Mouse (Mus musculus): ENCODE results near the gene Hist2h2aa1. TPM values are rescaled to one million over a fixed set of nuclear protein-coding genes. Genes with fewer than 3 reads are reported as not detected.
"Not testable (repeated sequence)": the region's sequence is repeated elsewhere in the genome, so short reads cannot be mapped to it uniquely, and the experiment has no call there.

The Hist2h2aa1 gene
- polyA plus RNA-seq, 1 experiment, result not detected

DNA sequence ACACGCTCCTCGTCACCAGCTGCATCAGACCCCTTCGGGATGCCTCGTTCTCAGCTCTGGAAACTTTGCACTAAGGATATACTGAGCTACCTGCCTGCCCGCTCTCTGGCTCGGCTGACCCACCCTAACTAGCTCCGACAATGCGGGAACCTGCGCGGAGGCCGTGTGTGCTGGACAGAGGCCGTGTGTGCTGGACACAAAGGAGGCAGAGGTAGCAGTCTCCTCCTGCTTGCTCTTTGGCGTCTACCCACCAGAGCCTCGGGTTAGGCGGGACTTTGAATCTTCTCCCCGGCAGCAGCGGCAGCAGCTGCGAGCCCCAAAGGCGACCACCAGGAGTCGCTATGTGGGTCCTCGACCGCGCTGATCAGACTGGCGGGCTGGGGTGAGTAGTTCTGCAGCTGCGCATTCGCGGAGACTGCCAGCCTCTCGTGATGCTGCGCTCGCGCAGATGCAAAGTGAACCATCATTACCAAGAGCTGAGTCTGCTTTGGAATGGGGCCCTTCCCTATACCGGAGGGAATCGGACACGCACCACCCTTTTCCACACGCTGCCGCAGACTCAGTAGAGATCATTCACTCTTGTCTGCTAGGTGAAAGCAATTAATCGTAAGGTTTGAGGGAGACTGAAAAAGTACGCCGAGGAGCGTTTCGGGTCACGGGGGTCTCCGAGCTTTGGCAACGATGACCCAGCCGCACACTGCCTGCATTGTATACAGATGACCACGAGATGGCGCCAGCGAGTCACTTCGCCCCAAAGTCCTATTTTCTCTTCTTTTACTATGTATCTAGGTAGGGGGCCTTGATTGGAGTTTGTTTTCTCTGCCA, 32.7 kb downstream of the Hist2h2aa1 start:
- no peak overlapping the region for H3K4me3 ChIP-seq (ENCODE audit: insufficient read depth, poor library complexity, severe bottlenecking)
- peaks cover 6% of the 10 kb centered on the region for H3K79me2 ChIP-seq (ENCODE audit: control insufficient read depth, insufficient read depth)
- H3ac ChIP-seq (ENCODE audit: control insufficient read depth, insufficient read length, low read depth), result peak overlapping the region; percentile 55
- TF ChIP-seq CEBPB (IDR thresholded peaks at IDR 0.05; ENCODE audit: low read depth) (no peak), CTCF (IDR thresholded peaks at IDR 0.05; ENCODE audit: control insufficient read depth, insufficient read depth, insufficient read length) (peak; percentile 85), MAX (IDR thresholded peaks at IDR 0.05) (peak; percentile 77)
- H3K79me3 ChIP-seq (ENCODE audit: low read depth), result no peaks in the 10 kb centered on the region
- H3K27me3 ChIP-seq (ENCODE audit: control insufficient read depth, insufficient read depth, insufficient read length), result no peaks in the 10 kb centered on the region
- no peaks in the 10 kb centered on the region for H3K36me3 ChIP-seq (ENCODE audit: control insufficient read depth, insufficient read depth)

DNA sequence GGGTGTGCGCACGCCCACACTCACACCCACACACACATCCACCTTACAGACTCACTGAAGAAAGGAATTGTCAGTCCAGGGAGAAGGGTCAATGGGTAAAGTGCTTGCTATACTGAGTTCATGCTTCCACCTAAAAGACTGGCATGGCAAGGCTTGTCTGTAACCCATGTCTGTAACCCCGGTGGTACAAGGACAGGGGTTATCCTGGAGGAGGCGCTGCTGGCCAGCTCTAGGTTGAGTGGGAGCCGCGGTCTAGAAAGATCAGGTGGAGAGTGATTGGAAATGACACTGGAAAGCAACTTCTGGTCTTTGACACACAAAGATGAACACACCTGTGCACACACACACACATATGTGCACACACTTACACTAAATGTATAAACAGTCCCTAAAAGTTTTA, 35.4 kb downstream of the Hist2h2aa1 start:
- H3ac ChIP-seq (ENCODE audit: control insufficient read depth, insufficient read length, low read depth), result no peak overlapping the region
- no peaks in the 10 kb centered on the region for H3K79me3 ChIP-seq (ENCODE audit: low read depth)
- no peak overlapping the region for H3K4me3 ChIP-seq (ENCODE audit: insufficient read depth, poor library complexity, severe bottlenecking)
- no peaks in the 10 kb centered on the region for H3K27me3 ChIP-seq (ENCODE audit: control insufficient read depth, insufficient read depth, insufficient read length)
- no peak for TF ChIP-seq MAX (IDR thresholded peaks at IDR 0.05)
- TF ChIP-seq CTCF (IDR thresholded peaks at IDR 0.05; ENCODE audit: control insufficient read depth, insufficient read depth, insufficient read length), result no peak
- TF ChIP-seq MYOD1 (IDR thresholded peaks at IDR 0.05; ENCODE audit: control insufficient read depth, insufficient read length, low read depth), result no peak
- TF ChIP-seq CEBPB (IDR thresholded peaks at IDR 0.05; ENCODE audit: low read depth), result no peak
- no peak for TF ChIP-seq USF1 (IDR thresholded peaks at IDR 0.05; ENCODE audit: low read depth)
- TF ChIP-seq MYOG (IDR thresholded peaks at IDR 0.05; ENCODE audit: control insufficient read depth, extremely low read depth, insufficient read length), result no peak
- TF ChIP-seq FOSL1 (IDR thresholded peaks at IDR 0.05; ENCODE audit: insufficient read depth, low read length, poor library complexity, severe bottlenecking), result no peak
- no peaks in the 10 kb centered on the region for H3K36me3 ChIP-seq (ENCODE audit: control insufficient read depth, insufficient read depth)
- no peaks in the 10 kb centered on the region for H3K79me2 ChIP-seq (ENCODE audit: control insufficient read depth, insufficient read depth)

DNA sequence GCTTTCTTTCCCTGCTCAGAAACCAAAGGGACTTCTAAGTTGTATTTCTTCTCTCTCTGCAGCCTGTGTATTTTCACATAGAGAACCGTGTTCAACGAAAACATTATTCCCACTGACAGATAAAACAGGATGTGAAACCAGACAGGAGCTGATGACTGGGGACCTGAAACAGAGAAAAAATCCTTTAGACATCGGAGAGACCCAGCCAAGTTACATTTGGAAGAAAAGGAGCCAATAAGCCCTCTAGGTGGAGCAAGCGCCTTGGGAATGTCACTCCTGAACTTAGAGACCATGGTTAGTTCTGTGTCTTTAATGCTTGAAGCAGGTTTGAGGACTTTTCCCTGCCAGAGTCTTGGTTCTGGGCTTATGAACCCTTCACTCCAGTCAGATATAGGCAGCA, 39.2 kb downstream of the Hist2h2aa1 start:
- Histone ChIP-seq H3ac (ENCODE audit: control insufficient read depth, insufficient read length, low read depth) (no peak overlapping the region), H3K79me3 (ENCODE audit: low read depth) (no peaks in the 10 kb centered on the region), H3K27me3 (ENCODE audit: control insufficient read depth, insufficient read depth, insufficient read length) (no peaks in the 10 kb centered on the region), H3K36me3 (ENCODE audit: control insufficient read depth, insufficient read depth) (no peaks in the 10 kb centered on the region), H3K79me2 (ENCODE audit: control insufficient read depth, insufficient read depth) (no peaks in the 10 kb centered on the region), H3K4me3 (ENCODE audit: insufficient read depth, poor library complexity, severe bottlenecking) (no peak overlapping the region)
- TF ChIP-seq CTCF (IDR thresholded peaks at IDR 0.05; ENCODE audit: control insufficient read depth, insufficient read depth, insufficient read length) (peak; percentile 5), CEBPB (IDR thresholded peaks at IDR 0.05; ENCODE audit: low read depth) (no peak), FOSL1 (IDR thresholded peaks at IDR 0.05; ENCODE audit: insufficient read depth, low read length, poor library complexity, severe bottlenecking) (no peak), MAX (IDR thresholded peaks at IDR 0.05) (no peak), MYOD1 (IDR thresholded peaks at IDR 0.05; ENCODE audit: control insufficient read depth, insufficient read length, low read depth) (no peak), USF1 (IDR thresholded peaks at IDR 0.05; ENCODE audit: low read depth) (no peak)

DNA sequence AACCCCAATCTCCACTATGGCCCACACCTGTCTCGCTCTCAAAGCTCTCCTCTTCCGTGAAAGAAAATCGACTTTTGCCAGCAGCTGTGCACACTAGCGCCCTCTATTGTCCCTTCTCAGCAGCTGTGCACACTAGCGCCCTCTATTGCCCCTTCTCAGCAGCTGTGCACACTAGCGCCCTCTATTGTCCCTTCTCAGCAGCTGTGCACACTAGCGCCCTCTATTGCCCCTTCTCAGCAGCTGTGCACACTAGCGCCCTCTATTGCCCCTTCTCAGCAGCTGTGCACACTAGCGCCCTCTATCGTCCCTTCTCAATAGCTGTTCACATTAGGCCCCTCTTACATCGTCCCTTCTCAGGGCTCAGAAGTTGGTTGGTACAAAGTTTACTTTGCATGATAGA, 42.0 kb downstream of the Hist2h2aa1 start:
- H3K36me3 ChIP-seq (ENCODE audit: control insufficient read depth, insufficient read depth); H3ac ChIP-seq (ENCODE audit: control insufficient read depth, insufficient read length, low read depth); H3K79me2 ChIP-seq (ENCODE audit: control insufficient read depth, insufficient read depth); H3K4me3 ChIP-seq (ENCODE audit: insufficient read depth, poor library complexity, severe bottlenecking); H3K27me3 ChIP-seq (ENCODE audit: control insufficient read depth, insufficient read depth, insufficient read length); H3K79me3 ChIP-seq (ENCODE audit: low read depth): not testable (repeated sequence)
- TF ChIP-seq CTCF (IDR thresholded peaks at IDR 0.05; ENCODE audit: control insufficient read depth, insufficient read depth, insufficient read length), result peak; percentile 75

DNA sequence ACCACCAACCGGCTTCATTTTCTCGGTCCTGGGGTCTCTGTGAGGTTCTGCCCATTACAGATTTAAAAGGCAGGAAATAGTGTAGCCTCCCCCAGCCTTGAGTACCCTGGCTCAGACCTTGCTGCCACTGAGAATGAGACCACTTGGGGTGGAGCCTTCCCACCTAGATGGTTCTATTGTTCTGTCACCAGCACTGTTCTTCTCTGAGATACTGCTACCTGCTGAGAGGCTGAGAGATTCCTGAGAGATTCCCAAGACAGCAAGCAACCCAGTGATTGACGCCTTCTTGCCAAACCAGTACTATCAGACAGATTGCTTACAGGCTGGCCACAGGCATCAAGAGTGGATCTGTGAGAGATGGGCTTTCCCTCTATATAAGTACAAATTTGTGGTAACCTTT, 43.9 kb downstream of the Hist2h2aa1 start:
- TF ChIP-seq CTCF (IDR thresholded peaks at IDR 0.05; ENCODE audit: control insufficient read depth, insufficient read depth, insufficient read length), result no peak
- TF ChIP-seq MYOG (IDR thresholded peaks at IDR 0.05; ENCODE audit: control insufficient read depth, extremely low read depth, insufficient read length), result no peak
- no peak for TF ChIP-seq CEBPB (IDR thresholded peaks at IDR 0.05; ENCODE audit: low read depth)
- TF ChIP-seq FOSL1 (IDR thresholded peaks at IDR 0.05; ENCODE audit: insufficient read depth, low read length, poor library complexity, severe bottlenecking), result no peak
- TF ChIP-seq USF1 (IDR thresholded peaks at IDR 0.05; ENCODE audit: low read depth), result no peak
- TF ChIP-seq MYOD1 (IDR thresholded peaks at IDR 0.05; ENCODE audit: control insufficient read depth, insufficient read length, low read depth), result no peak
- TF ChIP-seq MAX (IDR thresholded peaks at IDR 0.05), result no peak
- Histone ChIP-seq H3K27me3 (ENCODE audit: control insufficient read depth, insufficient read depth, insufficient read length) (peaks cover 8% of the 10 kb centered on the region), H3K4me3 (ENCODE audit: insufficient read depth, poor library complexity, severe bottlenecking) (no peak overlapping the region), H3K79me3 (ENCODE audit: low read depth) (no peaks in the 10 kb centered on the region), H3K36me3 (ENCODE audit: control insufficient read depth, insufficient read depth) (no peaks in the 10 kb centered on the region), H3ac (ENCODE audit: control insufficient read depth, insufficient read length, low read depth) (no peak overlapping the region), H3K79me2 (ENCODE audit: control insufficient read depth, insufficient read depth) (no peaks in the 10 kb centered on the region)

DNA sequence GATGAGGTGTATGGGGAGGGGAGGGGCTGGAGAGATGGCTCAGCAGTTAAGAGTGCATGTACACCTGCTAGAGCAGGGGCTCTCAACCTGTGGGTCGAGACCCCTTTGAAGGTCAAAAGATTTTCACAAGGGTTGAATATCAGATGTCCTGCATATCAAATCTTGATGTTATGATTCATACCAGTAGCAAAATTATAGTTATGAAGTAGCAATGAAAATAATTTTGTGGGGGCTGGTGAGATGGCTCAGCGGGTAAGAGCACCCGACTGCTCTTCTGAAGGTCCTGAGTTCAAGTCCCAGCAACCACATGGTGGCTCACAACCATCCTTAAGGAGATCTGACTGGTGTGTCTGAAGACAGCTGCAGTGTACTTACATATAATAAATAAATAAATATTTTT, 45.4 kb downstream of the Hist2h2aa1 start:
- H3K79me3 ChIP-seq (ENCODE audit: low read depth); H3ac ChIP-seq (ENCODE audit: control insufficient read depth, insufficient read length, low read depth); H3K79me2 ChIP-seq (ENCODE audit: control insufficient read depth, insufficient read depth): not testable (repeated sequence)

More for the DNA sequence above, 45.4 kb downstream of the Hist2h2aa1 start:
- not testable (repeated sequence) for H3K36me3 ChIP-seq (ENCODE audit: control insufficient read depth, insufficient read depth); H3K27me3 ChIP-seq (ENCODE audit: control insufficient read depth, insufficient read depth, insufficient read length); H3K4me3 ChIP-seq (ENCODE audit: insufficient read depth, poor library complexity, severe bottlenecking)

All from C2C12 (cell line).